Mouse (Mus musculus) lung, embryonic 14.5 days (tissue): ENCODE measurements around the gene Haus2. TPM values are rescaled to one million over a fixed set of nuclear protein-coding genes. Genes with fewer than 3 reads are reported as not detected.
A peak's percentile ranks its signal among the peaks of the same experiment; 100 is the strongest.

ENCODE experiments used
- ATAC-seq: fragments of 200-750 bp; cut with Nextera tagmentation; 2 replicates; pipeline ENCODE4 v1.8.0; 2017; ENCODE audit warnings: mild to moderate bottlenecking, moderate TSS enrichment, moderate library complexity; ENCODE audit not compliant: insufficient read depth
- DNase-seq: peaks from one replicate; pipeline ENCODE4 v3.0.0-alpha.2; 2015
- H3K27ac ChIP-seq: fragments of 300-500 bp; sonication (generic); 2 replicates; pipeline ENCODE4 v1.5.1; 2014; ENCODE audit warnings: low read depth, mild to moderate bottlenecking, moderate library complexity
- H3K27me3 ChIP-seq: fragments of 300-500 bp; sonication (generic); 2 replicates; pipeline ENCODE4 v1.6.1; 2014; ENCODE audit warnings: low read length, control low read depth; ENCODE audit not compliant: insufficient read depth
- H3K36me3 ChIP-seq: fragments of 300-500 bp; sonication (generic); 2 replicates; pipeline ENCODE4 v1.6.1; 2014; ENCODE audit warnings: control low read depth; ENCODE audit not compliant: insufficient read depth
- H3K4me1 ChIP-seq: fragments of 300-500 bp; sonication (generic); 2 replicates; pipeline ENCODE4 v1.6.1; 2014; ENCODE audit warnings: antibody characterized with exemption, control low read depth; ENCODE audit not compliant: insufficient read depth
- H3K4me2 ChIP-seq: fragments of 300-500 bp; sonication (generic); 2 replicates; pipeline ENCODE4 v1.6.1; 2014; ENCODE audit warnings: mild to moderate bottlenecking
- H3K4me3 ChIP-seq: fragments of 300-500 bp; sonication (generic); 2 replicates; pipeline ENCODE4 v1.5.1; 2014; ENCODE audit warnings: low read depth, low read length
- H3K9ac ChIP-seq: fragments of 300-500 bp; sonication (generic); 2 replicates; pipeline ENCODE4 v1.6.1; 2014
- H3K9me3 ChIP-seq: fragments of 300-500 bp; sonication (generic); 2 replicates; pipeline ENCODE4 v1.6.1; 2016; ENCODE audit warnings: low read depth, low read length, control low read depth
- CTCF ChIP-seq: IDR thresholded peaks from 2 replicates; pipeline ENCODE4 v1.5.1; 2016; ENCODE audit warnings: antibody characterized with exemption, low read depth
- WGBS: fragments of 180-500 bp; shearing (Covaris S2); extraction: QIAGEN DNeasy Blood & Tissue Kit; methylation state at CpG from one replicate; pipeline ENCODE4 v1.1.7; 2014; 5-methylcytosine and 5-hydroxymethylcytosine counted together
- polyA plus RNA-seq: library from polyadenylated mRNA; unstranded; fragments of >200 nt; fragmentation: Nextera tagmentation; extraction: Ambion mirVana; gene quantifications from 2 replicates; pipeline ENCODE4 v1.2.1, GENCODE M21; 2014

Gene Haus2
- polyA plus RNA-seq, 1 experiment from 2014 or later: 25.7 TPM

DNA sequence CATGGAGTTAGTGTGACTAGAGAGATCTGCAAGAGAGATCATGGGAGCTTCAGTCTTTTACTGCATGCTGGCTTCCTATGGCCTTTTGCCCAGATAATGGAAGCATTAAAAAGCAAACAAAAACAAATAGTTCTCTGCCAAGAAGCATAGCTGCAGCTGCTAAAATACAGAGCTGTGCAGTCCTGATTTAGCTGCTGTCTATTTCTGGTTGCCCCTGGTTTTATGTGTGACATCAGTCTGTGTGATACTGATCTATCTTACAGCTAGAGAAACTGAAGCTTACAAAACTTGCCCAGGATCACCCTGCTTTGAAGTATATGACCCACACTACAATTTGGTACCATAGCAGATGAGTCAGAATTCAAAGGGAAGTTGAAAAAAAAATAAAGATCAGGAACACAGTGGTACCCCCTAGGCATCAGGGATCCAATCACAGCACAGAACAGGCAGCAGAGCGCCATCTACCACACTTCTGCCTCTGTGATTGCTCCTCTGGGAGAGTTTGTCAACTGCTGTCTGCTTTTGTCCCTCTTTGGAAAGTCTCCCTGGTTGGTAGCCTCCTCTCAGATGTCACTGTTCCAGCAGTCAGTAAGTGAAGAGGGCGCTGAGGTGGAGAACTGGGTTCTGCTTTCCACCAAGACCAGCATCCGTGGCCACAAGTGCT lies 54.4 kb downstream of the Haus2 start:
- peak; percentile 80 for DNase-seq
- no peak for TF ChIP-seq CTCF
- Histone ChIP-seq H3K27me3 (no peaks in the 10 kb centered on the region), H3K36me3 (peaks cover 16% of the 10 kb centered on the region; the same call in 1 of the 2 replicates), H3K27ac (peak overlapping the region; percentile 62), H3K4me3 (no peak overlapping the region), H3K9ac (no peak overlapping the region), H3K4me1 (0 out of 2 replicates have a peak, but pooled peaks cover 6% of the 10 kb centered on the region), H3K4me2 (no peak overlapping the region), H3K9me3 (no peaks in the 10 kb centered on the region)
- 0 out of 2 replicates have a peak, but pooled peaks have one; percentile 54 for ATAC-seq
- WGBS: 78% methylated on average over 3 of the region's 3 CpGs

DNA sequence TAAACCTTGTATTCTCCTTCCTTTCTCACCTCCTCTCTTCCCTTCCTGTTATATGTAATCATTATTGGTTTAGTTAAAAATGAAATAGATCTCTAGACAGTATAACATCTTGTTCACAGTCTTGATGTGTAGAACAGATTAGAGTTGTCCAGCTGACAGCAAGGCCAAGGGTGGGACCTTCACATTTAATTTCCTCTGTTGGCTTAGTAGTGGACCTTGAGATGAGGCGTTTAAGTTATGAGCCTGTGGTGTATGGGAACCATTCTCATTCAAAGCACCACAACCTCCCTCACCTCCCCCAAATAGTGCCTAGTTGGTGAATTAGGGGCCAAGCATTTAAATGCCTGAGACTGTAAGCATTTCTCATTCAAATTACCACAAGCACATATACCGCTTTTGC lies 58.3 kb downstream of the Haus2 start:
- H3K27me3 ChIP-seq: no peaks in the 10 kb centered on the region
- peaks cover 16% of the 10 kb centered on the region; the same call in 1 of the 2 replicates for H3K36me3 ChIP-seq
- no peak for DNase-seq
- WGBS: 89% methylated on average over 2 of the region's 2 CpGs
- H3K27ac ChIP-seq: no peak overlapping the region
- ATAC-seq: no peak
- H3K4me1 ChIP-seq: 0 out of 2 replicates have a peak, but pooled peaks cover 2% of the 10 kb centered on the region
- H3K4me3 ChIP-seq: no peak overlapping the region
- H3K9ac ChIP-seq: no peak overlapping the region
- no peaks in the 10 kb centered on the region for H3K9me3 ChIP-seq
- H3K4me2 ChIP-seq: no peak overlapping the region
- no peak for TF ChIP-seq CTCF

DNA sequence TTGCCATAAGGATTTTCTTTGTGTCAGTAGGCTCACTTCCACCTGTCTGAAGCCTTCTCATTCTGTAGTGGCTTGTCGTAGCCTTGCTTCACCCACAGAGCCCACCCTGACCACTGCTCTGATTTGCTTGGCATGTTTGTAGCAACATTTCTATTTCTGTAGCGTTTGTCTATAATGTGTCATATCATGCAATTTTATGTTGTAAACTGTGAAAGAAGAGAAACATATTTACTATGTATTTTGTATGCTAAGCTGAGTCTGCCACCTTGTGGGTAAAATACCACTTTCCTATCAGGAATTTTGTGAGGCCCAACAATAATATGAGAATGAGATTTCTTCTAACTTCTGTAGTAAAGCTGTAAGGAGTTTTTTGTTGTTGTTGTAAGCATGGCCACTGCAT lies 61.1 kb downstream of the Haus2 start:
- H3K27ac ChIP-seq: no peak overlapping the region
- H3K9ac ChIP-seq: no peak overlapping the region
- no peak overlapping the region for H3K4me2 ChIP-seq
- DNase-seq: peak; percentile 83
- H3K4me1 ChIP-seq: no peaks in the 10 kb centered on the region
- TF ChIP-seq CTCF: peak; percentile 62
- no peaks in the 10 kb centered on the region for H3K9me3 ChIP-seq
- 35% methylated on average over 2 of the region's 2 CpGs for WGBS
- H3K4me3 ChIP-seq: no peak overlapping the region
- peaks cover 31% of the 10 kb centered on the region; the same call in 1 of the 2 replicates for H3K36me3 ChIP-seq
- H3K27me3 ChIP-seq: no peaks in the 10 kb centered on the region
- peak; percentile 71; the same call in 1 of the 2 replicates for ATAC-seq

Other genes starting within 250 kb of the Haus2 start
- 7.2 and 8.5 TPM in 2 replicates for gene Ganc, start 205.5 kb upstream of the Haus2 start, polyA plus RNA-seq
- gene Tmem87a, start 205.3 kb upstream of the Haus2 start, polyA plus RNA-seq: 12.4 and 14.2 TPM in 2 replicates
- gene Capn3, start 153.4 kb upstream of the Haus2 start, polyA plus RNA-seq: 0.33 and 0.95 TPM in 2 replicates
- gene Zfp106, start 45.5 kb upstream of the Haus2 start, polyA plus RNA-seq: 54.0 and 57.9 TPM in 2 replicates
- gene Snap23, start 41.7 kb upstream of the Haus2 start, polyA plus RNA-seq: 54.7 and 58.2 TPM in 2 replicates
- 22.6 and 23.5 TPM in 2 replicates for gene Lrrc57, start 137 bp downstream of the Haus2 start, polyA plus RNA-seq
- gene Stard9, start 19.7 kb downstream of the Haus2 start, polyA plus RNA-seq: 14.1 and 14.9 TPM in 2 replicates
- gene Cdan1, start 240.7 kb downstream of the Haus2 start, polyA plus RNA-seq: 10.7 TPM in 2 replicates
- gene Ttbk2, start 241.2 kb downstream of the Haus2 start, polyA plus RNA-seq: 4.7 and 5.5 TPM in 2 replicates